Mouse (Mus musculus): Measurements from ENCODE around the gene Bbc3.

The Bbc3 gene

GRCm38 (mm10) chr7:16317094-16317493 lies 8.9 kb downstream of the Bbc3 start:
- Histone ChIP-seq H3K36me3 (ENCODE audit: insufficient read depth, low read length) (peaks cover 39% of the 10 kb centered on the region), H3K9me3 (ENCODE audit: low read length) (no peaks in the 10 kb centered on the region), H3K4me3 (replicated peaks; ENCODE audit: low read length) (peak overlapping the region; percentile 67), H3K27me3 (ENCODE audit: insufficient read depth, low read length) (no peaks in the 10 kb centered on the region), H3K4me1 (replicated peaks; ENCODE audit: low read depth, low read length) (peaks cover 45% of the 10 kb centered on the region)
- TF ChIP-seq CTCF (conservative IDR thresholded peaks at IDR 0.05; ENCODE audit: low read length) (no peak), NANOG (IDR thresholded peaks at IDR 0.05; ENCODE audit: borderline replicate concordance, low read length) (no peak), POU5F1 (IDR thresholded peaks at IDR 0.05; ENCODE audit: borderline replicate concordance, low read length) (no peak)

GRCm38 (mm10) chr7:16319216-16319615 lies 11.0 kb downstream of the Bbc3 start:
- H3K27me3 ChIP-seq (ENCODE audit: insufficient read depth, low read length): no peaks in the 10 kb centered on the region
- peaks cover 36% of the 10 kb centered on the region for H3K36me3 ChIP-seq (ENCODE audit: insufficient read depth, low read length)
- H3K9me3 ChIP-seq (ENCODE audit: low read length): no peaks in the 10 kb centered on the region
- H3K4me3 ChIP-seq (replicated peaks; ENCODE audit: low read length): no peak overlapping the region
- H3K4me1 ChIP-seq (replicated peaks; ENCODE audit: low read depth, low read length): peaks cover 32% of the 10 kb centered on the region
- TF ChIP-seq CTCF (conservative IDR thresholded peaks at IDR 0.05; ENCODE audit: low read length) (no peak), POU5F1 (IDR thresholded peaks at IDR 0.05; ENCODE audit: borderline replicate concordance, low read length) (no peak), NANOG (IDR thresholded peaks at IDR 0.05; ENCODE audit: borderline replicate concordance, low read length) (no peak)

GRCm38 (mm10) chr7:16320479-16320878 lies 12.3 kb downstream of the Bbc3 start:
- no peak overlapping the region for H3K4me3 ChIP-seq (replicated peaks; ENCODE audit: low read length)
- peaks cover 35% of the 10 kb centered on the region for H3K36me3 ChIP-seq (ENCODE audit: insufficient read depth, low read length)
- H3K4me1 ChIP-seq (replicated peaks; ENCODE audit: low read depth, low read length): peaks cover 32% of the 10 kb centered on the region
- no peaks in the 10 kb centered on the region for H3K9me3 ChIP-seq (ENCODE audit: low read length)
- TF ChIP-seq CTCF (conservative IDR thresholded peaks at IDR 0.05; ENCODE audit: low read length) (no peak), NANOG (IDR thresholded peaks at IDR 0.05; ENCODE audit: borderline replicate concordance, low read length) (no peak), POU5F1 (IDR thresholded peaks at IDR 0.05; ENCODE audit: borderline replicate concordance, low read length) (no peak)
- no peaks in the 10 kb centered on the region for H3K27me3 ChIP-seq (ENCODE audit: insufficient read depth, low read length)

GRCm38 (mm10) chr7:16324661-16325060 lies 16.5 kb downstream of the Bbc3 start:
- Histone ChIP-seq H3K4me3 (replicated peaks; ENCODE audit: low read length) (no peak overlapping the region), H3K27me3 (ENCODE audit: insufficient read depth, low read length) (no peaks in the 10 kb centered on the region), H3K9me3 (ENCODE audit: low read length) (no peaks in the 10 kb centered on the region), H3K36me3 (ENCODE audit: insufficient read depth, low read length) (peaks cover 49% of the 10 kb centered on the region), H3K4me1 (replicated peaks; ENCODE audit: low read depth, low read length) (peaks cover 41% of the 10 kb centered on the region)
- TF ChIP-seq NANOG (IDR thresholded peaks at IDR 0.05; ENCODE audit: borderline replicate concordance, low read length) (no peak), POU5F1 (IDR thresholded peaks at IDR 0.05; ENCODE audit: borderline replicate concordance, low read length) (no peak), CTCF (conservative IDR thresholded peaks at IDR 0.05; ENCODE audit: low read length) (no peak)

- no peak overlapping the region for H3K4me3 ChIP-seq (replicated peaks; ENCODE audit: low read length)
- H3K4me1 ChIP-seq (replicated peaks; ENCODE audit: low read depth, low read length): peaks cover 42% of the 10 kb centered on the region
These were observed 17.9 kb downstream of the Bbc3 start for GRCm38 (mm10) chr7:16325920-16326606.

GRCm38 (mm10) chr7:16326607-16326971 lies 18.4 kb downstream of the Bbc3 start:
- Histone ChIP-seq H3K27me3 (ENCODE audit: insufficient read depth, low read length) (no peaks in the 10 kb centered on the region), H3K36me3 (ENCODE audit: insufficient read depth, low read length) (peaks cover 68% of the 10 kb centered on the region), H3K4me1 (replicated peaks; ENCODE audit: low read depth, low read length) (peaks cover 44% of the 10 kb centered on the region), H3K9me3 (ENCODE audit: low read length) (no peaks in the 10 kb centered on the region), H3K4me3 (replicated peaks; ENCODE audit: low read length) (no peak overlapping the region)
- TF ChIP-seq CTCF (conservative IDR thresholded peaks at IDR 0.05; ENCODE audit: low read length) (no peak), POU5F1 (IDR thresholded peaks at IDR 0.05; ENCODE audit: borderline replicate concordance, low read length) (no peak), NANOG (IDR thresholded peaks at IDR 0.05; ENCODE audit: borderline replicate concordance, low read length) (no peak)

More at GRCm38 (mm10) chr7:16325920-16326606, 17.9 kb downstream of the Bbc3 start:
- Histone ChIP-seq H3K36me3 (ENCODE audit: insufficient read depth, low read length) (peaks cover 63% of the 10 kb centered on the region), H3K9me3 (ENCODE audit: low read length) (no peaks in the 10 kb centered on the region), H3K27me3 (ENCODE audit: insufficient read depth, low read length) (no peaks in the 10 kb centered on the region)
- peak; percentile 34 for TF ChIP-seq CTCF (conservative IDR thresholded peaks at IDR 0.05; ENCODE audit: low read length)
- TF ChIP-seq POU5F1 (IDR thresholded peaks at IDR 0.05; ENCODE audit: borderline replicate concordance, low read length): no peak

GRCm38 (mm10) chr7:16329146-16329545 lies 21.0 kb downstream of the Bbc3 start:
- H3K36me3 ChIP-seq (ENCODE audit: insufficient read depth, low read length): peaks cover 94% of the 10 kb centered on the region
- H3K4me1 ChIP-seq (replicated peaks; ENCODE audit: low read depth, low read length): peaks cover 59% of the 10 kb centered on the region
- no peaks in the 10 kb centered on the region for H3K9me3 ChIP-seq (ENCODE audit: low read length)
- H3K4me3 ChIP-seq (replicated peaks; ENCODE audit: low read length): no peak overlapping the region
- no peak for TF ChIP-seq CTCF (conservative IDR thresholded peaks at IDR 0.05; ENCODE audit: low read length)
- no peak for TF ChIP-seq POU5F1 (IDR thresholded peaks at IDR 0.05; ENCODE audit: borderline replicate concordance, low read length)
- no peak for TF ChIP-seq NANOG (IDR thresholded peaks at IDR 0.05; ENCODE audit: borderline replicate concordance, low read length)
- no peaks in the 10 kb centered on the region for H3K27me3 ChIP-seq (ENCODE audit: insufficient read depth, low read length)

GRCm38 (mm10) chr7:16337733-16338132 lies 29.5 kb downstream of the Bbc3 start:
- peaks cover 94% of the 10 kb centered on the region for H3K36me3 ChIP-seq (ENCODE audit: insufficient read depth, low read length)
- H3K4me1 ChIP-seq (replicated peaks; ENCODE audit: low read depth, low read length): peaks cover 18% of the 10 kb centered on the region
- no peaks in the 10 kb centered on the region for H3K9me3 ChIP-seq (ENCODE audit: low read length)
- H3K27me3 ChIP-seq (ENCODE audit: insufficient read depth, low read length): no peaks in the 10 kb centered on the region
- TF ChIP-seq NANOG (IDR thresholded peaks at IDR 0.05; ENCODE audit: borderline replicate concordance, low read length) (no peak), CTCF (conservative IDR thresholded peaks at IDR 0.05; ENCODE audit: low read length) (no peak), POU5F1 (IDR thresholded peaks at IDR 0.05; ENCODE audit: borderline replicate concordance, low read length) (no peak)
- H3K4me3 ChIP-seq (replicated peaks; ENCODE audit: low read length): no peak overlapping the region

- no peak for TF ChIP-seq CTCF (conservative IDR thresholded peaks at IDR 0.05; ENCODE audit: low read length)
- Histone ChIP-seq H3K27me3 (ENCODE audit: insufficient read depth, low read length) (no peaks in the 10 kb centered on the region), H3K4me3 (replicated peaks; ENCODE audit: low read length) (no peak overlapping the region), H3K36me3 (ENCODE audit: insufficient read depth, low read length) (peaks cover 91% of the 10 kb centered on the region), H3K9me3 (ENCODE audit: low read length) (no peaks in the 10 kb centered on the region), H3K4me1 (replicated peaks; ENCODE audit: low read depth, low read length) (peaks cover 42% of the 10 kb centered on the region)
These were observed 36.4 kb downstream of the Bbc3 start for GRCm38 (mm10) chr7:16344598-16344997.

All from E14TG2a.4 (cell line).